Mouse (Mus musculus) brain, embryonic 14.5 days (tissue): ENCODE results near the gene Olfr544.
"Not testable (repeated sequence)": the region's sequence is repeated elsewhere in the genome, so short reads cannot be mapped to it uniquely, and the experiment has no call there.

Experiments
- CTCF ChIP-seq: fragments of 200-500 bp; IDR thresholded peaks from 2 replicates; pipeline ENCODE4 v1.5.1; 2012; ENCODE audit warnings: inconsistent platforms, mild to moderate bottlenecking, moderate library complexity, borderline replicate concordance; ENCODE audit not compliant: insufficient read depth, insufficient read length; ENCODE audit errors: extremely low read depth
- POLR2A ChIP-seq: fragments of 200-500 bp; IDR thresholded peaks from 2 replicates; pipeline ENCODE4 v1.6.1; 2012; ENCODE audit warnings: mild to moderate bottlenecking, inconsistent platforms, borderline replicate concordance; ENCODE audit not compliant: poor library complexity, insufficient read depth, insufficient read length, severe bottlenecking; ENCODE audit errors: extremely low read depth

DNA sequence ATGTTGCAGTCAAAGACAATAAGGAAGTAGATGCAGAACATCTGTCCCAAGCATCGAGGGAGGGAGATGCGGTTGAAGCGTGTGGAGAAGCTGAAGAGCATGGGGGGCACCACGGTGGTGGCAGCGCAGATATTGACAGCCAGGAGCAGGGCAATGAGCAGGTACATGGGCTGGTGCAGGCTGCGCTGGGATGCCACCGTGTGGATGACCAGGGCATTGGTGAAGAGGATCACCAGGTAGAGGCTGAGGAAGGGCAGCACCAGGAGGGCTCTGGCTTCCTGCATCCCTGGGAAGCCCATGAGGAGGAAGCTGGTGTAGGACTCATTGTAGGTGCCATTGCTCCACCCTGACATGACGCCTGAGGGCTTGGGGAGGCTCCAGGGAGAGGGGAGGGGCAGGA, 3.3 kb downstream of the Olfr544 start:
- not testable (repeated sequence) for TF ChIP-seq POLR2A, CTCF
